Mouse (Mus musculus) testis, postnatal 10 days (tissue): ENCODE results near the gene Cib1.

Experiments
- DNase-seq: peaks from one replicate; pipeline ENCODE4 v3.0.0; 2021; ENCODE audit warnings: low spot score

Gene Cib1

DNA sequence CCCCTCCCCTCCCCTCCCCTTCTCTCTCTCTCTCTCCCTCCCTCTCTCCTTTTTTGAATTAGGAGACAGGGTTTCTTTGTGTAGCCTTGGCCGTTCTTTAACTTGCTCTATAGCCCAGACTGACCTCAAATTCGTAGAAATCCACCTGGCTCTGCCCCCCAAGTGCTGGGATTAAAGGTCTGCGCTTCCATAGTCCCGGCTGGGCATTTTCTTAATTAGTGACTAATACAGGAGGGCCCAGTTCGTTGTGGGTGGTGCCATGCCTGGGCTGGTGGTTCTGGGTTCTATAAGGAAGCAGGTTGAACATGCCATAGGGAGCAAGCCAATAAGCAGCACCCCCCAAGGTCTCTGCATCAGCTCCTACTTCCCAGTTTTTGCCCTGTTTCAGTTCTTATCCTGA, 48.6 kb downstream of the Cib1 start:
- no peak for DNase-seq

DNA sequence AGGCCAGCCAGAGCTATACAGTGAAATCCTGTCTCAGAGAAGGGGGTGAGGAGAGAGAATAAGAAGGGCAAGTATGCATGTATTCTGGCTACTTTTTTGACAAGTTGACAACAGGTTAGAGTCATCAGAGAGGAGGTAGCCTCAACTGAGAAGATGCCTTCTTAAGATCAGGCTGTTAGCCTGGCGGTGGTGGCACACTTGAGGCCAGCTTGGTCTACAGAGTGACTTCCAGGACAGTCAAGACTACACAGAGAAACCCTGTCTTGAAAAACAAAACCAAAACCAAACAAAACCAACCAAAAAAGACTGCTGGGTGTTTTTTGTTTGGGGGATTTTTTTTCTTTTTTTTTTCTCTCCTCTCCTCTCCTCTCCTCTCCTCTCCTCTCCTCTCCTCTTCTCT, 49.1 kb downstream of the Cib1 start:
- DNase-seq = no peak

DNA sequence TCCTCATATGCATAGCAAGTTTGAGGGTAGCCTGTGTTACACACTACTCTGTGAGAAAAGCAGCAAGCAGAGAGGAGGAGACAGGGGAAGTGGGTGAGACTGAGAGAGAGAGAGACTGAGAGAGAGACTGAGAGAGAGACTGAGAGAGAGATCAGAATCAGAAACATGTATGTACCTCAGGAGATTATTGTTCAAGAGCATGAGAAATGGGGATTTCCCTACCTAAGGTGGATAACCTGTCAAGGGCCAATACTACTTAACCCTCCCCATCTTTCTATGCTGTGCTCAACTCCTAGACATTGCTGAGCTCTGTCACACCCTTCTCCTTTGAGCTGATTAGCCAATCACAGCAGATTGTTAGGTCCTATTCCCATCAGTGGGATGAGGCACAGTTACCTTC, 50.5 kb downstream of the Cib1 start:
- DNase-seq = no peak

DNA sequence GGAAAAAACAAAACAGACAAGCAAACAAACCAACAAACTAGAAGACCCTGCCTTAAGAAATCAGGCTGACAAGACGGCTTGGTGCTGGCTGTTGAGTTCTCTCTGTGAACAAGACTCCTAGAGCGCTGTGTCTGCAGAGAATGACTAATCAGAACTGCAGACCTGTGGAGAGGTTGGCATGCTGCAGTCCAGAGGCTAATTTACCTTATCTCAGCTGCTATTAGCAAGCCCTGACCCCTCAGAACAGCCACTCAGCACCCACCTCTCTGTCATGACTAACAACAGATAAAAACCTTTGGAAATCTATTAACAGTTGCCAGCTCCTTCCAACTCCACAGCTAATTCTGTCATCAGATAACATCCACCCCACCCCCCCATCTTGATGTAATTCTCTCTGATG, 51.5 kb downstream of the Cib1 start:
- DNase-seq = no peak

DNA sequence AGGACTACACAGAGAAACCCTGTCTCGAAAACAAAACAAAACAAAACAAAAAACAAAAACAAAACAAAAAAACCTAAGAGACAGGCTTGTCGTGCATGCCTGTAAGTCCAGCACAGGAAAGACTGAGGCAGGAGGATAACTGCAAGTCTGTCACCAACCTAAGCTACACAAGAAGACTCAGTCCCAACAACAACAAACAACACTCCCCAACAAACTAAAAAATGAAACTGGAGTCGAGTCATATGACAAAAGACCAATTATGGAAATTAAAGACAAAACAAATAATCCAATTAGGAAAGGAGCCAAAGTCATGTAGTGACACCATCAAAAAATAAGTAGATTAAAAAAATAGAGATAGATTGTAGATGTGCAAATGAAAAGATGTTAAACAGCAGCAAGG, 52.4 kb downstream of the Cib1 start:
- no peak for DNase-seq

DNA sequence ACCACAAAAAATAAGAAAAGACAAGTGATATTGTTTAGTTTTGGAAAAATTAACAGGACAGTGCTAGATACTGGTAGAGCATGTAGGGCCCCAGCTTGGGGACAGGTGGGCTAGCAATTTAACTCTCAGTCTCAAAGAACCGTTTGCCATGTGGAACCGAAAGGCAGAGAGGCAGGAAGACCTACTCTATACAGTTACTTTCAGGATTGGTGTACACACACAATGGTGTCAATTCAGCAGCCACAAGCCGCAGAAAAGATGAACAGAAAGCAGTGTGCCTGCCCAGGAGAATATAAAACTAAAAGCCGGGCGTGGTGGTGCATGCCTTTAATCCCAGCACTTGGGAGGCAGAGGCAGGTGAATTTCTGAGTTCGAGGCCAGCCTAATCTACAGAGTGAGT, 52.8 kb downstream of the Cib1 start:
- DNase-seq = no peak

DNA sequence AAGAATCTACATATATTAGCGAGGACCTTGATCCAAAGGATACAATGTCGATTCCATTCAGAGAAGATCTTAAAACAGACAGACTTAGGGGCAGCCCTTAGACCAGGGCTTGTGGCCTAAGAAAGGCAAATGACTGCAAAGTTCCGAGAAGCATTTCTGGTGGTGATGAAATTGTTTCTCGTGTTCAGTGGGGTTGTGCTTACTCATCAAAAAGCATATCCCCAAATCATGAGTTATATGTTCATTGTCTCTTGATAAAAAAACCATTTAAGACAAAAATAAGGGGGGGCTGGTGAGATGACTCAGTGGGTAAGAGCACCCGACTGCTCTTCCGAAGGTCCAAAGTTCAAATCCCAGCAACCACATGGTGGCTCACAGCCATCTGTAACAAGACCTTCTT, 53.3 kb downstream of the Cib1 start:
- DNase-seq = no peak

DNA sequence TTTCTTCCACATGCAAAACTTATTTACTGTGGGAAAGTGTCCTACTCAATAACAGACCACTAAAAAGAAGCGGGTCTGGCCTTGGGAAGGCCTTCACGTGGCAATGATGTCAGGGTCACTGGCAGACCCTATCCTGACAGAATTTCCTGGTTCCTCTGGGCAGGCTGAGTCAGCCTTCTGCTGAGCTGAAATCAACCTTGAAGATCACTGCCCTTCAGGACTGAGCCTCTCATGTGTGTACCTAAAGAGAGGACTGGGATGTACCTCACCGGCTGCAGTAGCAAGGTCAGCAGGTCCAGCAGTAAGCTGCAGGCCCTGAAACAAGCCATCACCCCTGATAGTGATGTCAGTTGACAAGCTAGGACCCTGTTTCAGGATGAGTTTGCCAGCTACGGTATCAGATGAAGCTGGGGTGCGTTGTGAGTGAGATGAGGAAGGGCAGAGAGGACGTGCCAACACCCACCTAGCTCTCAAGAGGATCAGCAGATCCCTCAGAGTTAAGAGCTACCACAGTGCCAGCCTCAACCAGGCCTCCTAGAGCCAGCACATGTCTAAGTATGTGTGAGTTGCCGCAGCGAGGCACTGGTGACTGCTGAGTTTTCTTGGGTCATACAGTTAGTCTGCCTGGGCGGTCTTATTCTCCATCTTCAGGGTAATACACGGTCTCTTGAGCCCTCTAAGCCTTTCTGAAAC, 54.4 kb downstream of the Cib1 start:
- DNase-seq = no peak

DNA sequence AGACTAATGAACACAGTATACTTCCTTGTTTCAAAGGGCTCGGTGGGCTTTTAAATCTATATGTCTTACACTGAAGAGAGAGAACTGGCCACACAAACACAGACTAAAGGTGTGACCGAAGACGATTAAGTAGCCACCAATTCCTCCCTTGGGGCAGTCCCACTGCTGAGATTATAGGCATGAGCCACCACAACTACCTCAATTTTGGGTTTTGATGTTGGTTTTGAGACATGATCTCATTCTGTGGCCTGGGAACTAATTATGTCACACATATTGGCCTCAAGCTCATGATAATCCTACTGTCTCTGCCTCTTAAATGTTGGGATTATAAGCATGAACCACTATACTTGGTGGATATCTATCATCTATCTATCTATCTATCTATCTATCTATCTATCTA, 55.2 kb downstream of the Cib1 start:
- DNase-seq = no peak
